In the genomic region with DNA sequence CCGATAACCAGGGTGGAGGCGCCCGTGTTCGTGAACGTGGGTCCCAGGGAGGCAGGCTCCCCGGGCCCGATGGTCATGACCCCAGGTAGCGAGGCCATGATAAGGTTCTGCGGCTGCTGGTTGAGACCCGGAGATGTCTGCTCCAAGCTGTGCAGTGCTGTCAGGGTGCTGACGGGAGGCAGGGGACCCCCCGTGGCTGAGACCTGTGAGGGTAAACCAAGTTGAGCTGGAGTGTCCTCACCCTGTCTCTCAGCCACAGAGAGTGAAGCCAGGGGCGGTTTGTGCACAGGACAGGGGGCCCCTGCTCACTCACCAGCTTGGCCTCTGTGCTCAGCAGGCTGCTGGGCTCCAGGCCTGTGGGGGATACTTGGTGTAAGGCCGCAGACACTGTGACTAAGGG, we compare ENCODE assay signal across 45 mouse cellular contexts. TPM values are rescaled to one million over a fixed set of nuclear protein-coding genes. Genes with fewer than 3 reads are reported as not detected.
"Had no signal": no experiment of that assay in that cellular context is flagged by ENCODE, and none has a peak within 500 bp of the region (broad histone marks: within the 10 kb centered on the region; RNA-seq: fewer than 3 reads in every experiment).

No protein-coding gene starts in this region.

- H3K27ac ChIP-seq: heart, embryonic 10.5 days; heart, embryonic 13.5 days; heart, embryonic 15.5 days; hindbrain, embryonic 10.5 days; hindbrain, embryonic 12.5 days; hindbrain, embryonic 13.5 days; hindbrain, embryonic 14.5 days; hindbrain, embryonic 15.5 days; hindbrain, postnatal 0 days; intestine, embryonic 15.5 days; kidney, embryonic 15.5 days; kidney, postnatal 0 days; layer of hippocampus, adult 2 months; left cerebral cortex, adult 2 months had no signal

- H3K36me3 ChIP-seq: hindbrain, embryonic 15.5 days had no signal

- DNase-seq: heart, postnatal 10 days; heart, postnatal 36 days; heart, postnatal 4 days; kidney, adult 11 months; kidney, adult 18-20 months; kidney, adult 2 months; kidney, adult 8-10 months; kidney, adult 9 months; kidney, postnatal 10 days; kidney, postnatal 14 days; kidney, postnatal 25 days; kidney, postnatal 36 days; kidney, postnatal 4 days; layer of hippocampus, adult 9-11 months; layer of hippocampus, postnatal 36 days had no signal

- H3K4me2 ChIP-seq: heart, embryonic 12.5 days; heart, embryonic 13.5 days; heart, embryonic 15.5 days; hindbrain, embryonic 12.5 days; hindbrain, embryonic 13.5 days; hindbrain, embryonic 14.5 days; hindbrain, embryonic 15.5 days; intestine, embryonic 15.5 days; kidney, embryonic 15.5 days had no signal

- H3K27me3 ChIP-seq: heart, embryonic 12.5 days; heart, embryonic 13.5 days; heart, embryonic 15.5 days; hindbrain, embryonic 12.5 days; hindbrain, embryonic 13.5 days; hindbrain, embryonic 15.5 days; intestine, embryonic 15.5 days; kidney, embryonic 15.5 days had no signal

- H3K4me3 ChIP-seq: heart, embryonic 10.5 days; heart, embryonic 12.5 days; heart, embryonic 13.5 days; heart, embryonic 15.5 days; hindbrain, embryonic 10.5 days; hindbrain, embryonic 12.5 days; hindbrain, embryonic 13.5 days; hindbrain, embryonic 15.5 days; intestine, embryonic 15.5 days; kidney, embryonic 15.5 days; layer of hippocampus, adult 2 months; left cerebral cortex, adult 2 months had no signal

- ATAC-seq: hindbrain, embryonic 16.5 days; inflammation-experienced regulatory T-cells, adult 6 months; intestine, embryonic 15.5 days; intestine, embryonic 16.5 days; intestine, postnatal 0 days had no signal

- H3K9ac ChIP-seq: heart, embryonic 13.5 days; heart, embryonic 15.5 days; hindbrain, embryonic 12.5 days; hindbrain, embryonic 13.5 days; hindbrain, embryonic 14.5 days; hindbrain, embryonic 15.5 days; intestine, embryonic 15.5 days; kidney, embryonic 15.5 days had no signal

- H3K9me3 ChIP-seq: heart, embryonic 10.5 days; heart, embryonic 12.5 days; heart, embryonic 13.5 days; heart, embryonic 15.5 days; hindbrain, embryonic 10.5 days; hindbrain, embryonic 12.5 days; hindbrain, embryonic 13.5 days; hindbrain, embryonic 15.5 days; intestine, embryonic 15.5 days; kidney, embryonic 15.5 days had no signal

RNA-seq across cellular contexts. Expression of a gene that starts 17.6 kb away (rescaled TPM):
- total RNA-seq: heart, adult 8-10 months; heart, postnatal 10 days; heart, postnatal 36 days; heart, postnatal 4 days; hematopoietic stem cell, adult 5-6 weeks; hindbrain, postnatal 0 days; layer of hippocampus, adult 18-20 months; layer of hippocampus, adult 2 months; layer of hippocampus, adult 8-10 months; layer of hippocampus, postnatal 10 days; layer of hippocampus, postnatal 14 days; layer of hippocampus, postnatal 25 days; layer of hippocampus, postnatal 36 days; left cerebral cortex, adult 18-20 months; left cerebral cortex, adult 2 months had no signal
- polyA plus RNA-seq: heart, embryonic 14.5 days; heart, postnatal 0 days; hindbrain, embryonic 10.5 days; hindbrain, embryonic 11.5 days; hindbrain, embryonic 13.5 days; hindbrain, embryonic 14.5 days; hindbrain, embryonic 16.5 days had no signal

RNA-seq across cellular contexts. Expression of a gene that starts 30.3 kb away (rescaled TPM):
- total RNA-seq: layer of hippocampus, adult 18-20 months; layer of hippocampus, adult 2 months; layer of hippocampus, postnatal 14 days; layer of hippocampus, postnatal 25 days; layer of hippocampus, postnatal 36 days had no signal
- polyA plus RNA-seq: heart, embryonic 10.5 days; hindbrain, embryonic 10.5 days had no signal
